ENCODE assay signal across 16 mouse cellular contexts in the genomic region with DNA sequence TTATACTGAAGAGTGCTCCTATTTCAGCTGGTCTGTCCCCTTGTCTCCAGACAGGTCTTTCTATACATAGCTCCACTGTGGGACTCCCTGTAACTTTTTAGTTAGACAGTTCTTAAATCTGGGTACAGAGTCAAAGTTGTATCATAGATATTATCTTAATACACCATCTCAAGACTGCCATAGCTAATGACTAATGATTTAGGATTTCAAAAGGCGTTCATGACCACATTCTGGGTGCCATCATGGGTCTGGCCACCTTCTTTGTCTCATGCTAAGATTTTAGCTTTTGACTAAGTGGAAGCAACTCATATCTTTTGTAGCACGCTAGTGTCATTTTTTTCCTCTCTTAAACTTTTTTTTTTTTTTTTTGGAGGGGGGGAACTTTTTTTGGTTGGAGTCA.
A peak's percentile ranks its signal among the peaks of the same experiment; 100 is the strongest.
DNase-seq lines count a peak whose midpoint lies in the region; ATAC-seq and TF ChIP-seq lines count a peak whose summit lies in the region.
"Had no signal": no experiment of that assay in that cellular context is flagged by ENCODE, and none has a peak within 500 bp of the region (broad histone marks: within the 10 kb centered on the region; RNA-seq: fewer than 3 reads in every experiment).

No protein-coding gene starts in this region.

- no peak overlapping the region for H3K4me3 ChIP-seq in kidney, embryonic 14.5 days (ENCODE audit: low read length)
- no peak overlapping the region for H3K4me3 ChIP-seq in embryonic fibroblast, embryonic 13.5 days (ENCODE audit: insufficient read depth, low read length)
- H3K4me3 ChIP-seq in limb, embryonic 15.5 days: no peak overlapping the region
- H3K4me3 ChIP-seq in forebrain, postnatal 0 days (ENCODE audit: low read depth, low read length): no peak overlapping the region
- H3K4me3 ChIP-seq: hindbrain, embryonic 15.5 days; midbrain, embryonic 12.5 days had no signal

- no peak for TF ChIP-seq CTCF in embryonic fibroblast, embryonic 13.5 days (IDR thresholded peaks at IDR 0.05; ENCODE audit: borderline replicate concordance, insufficient read depth, low read length)
- no peak for TF ChIP-seq CTCF in forebrain, postnatal 0 days (IDR thresholded peaks at IDR 0.05; ENCODE audit: low read depth)

- H3K9me3 ChIP-seq in kidney, embryonic 14.5 days (ENCODE audit: control insufficient read depth, low read length): no peaks in the 10 kb centered on the region
- no peaks in the 10 kb centered on the region for H3K9me3 ChIP-seq in limb, embryonic 15.5 days
- H3K9me3 ChIP-seq in forebrain, postnatal 0 days (ENCODE audit: low read length): no peaks in the 10 kb centered on the region
- H3K9me3 ChIP-seq: hindbrain, embryonic 15.5 days; midbrain, embryonic 12.5 days had no signal

- intact Hi-C loops in heart, postnatal 25 days (cut with DNase I): loop anchor here (5.0 kb wide), 1 partner anchor 65 kb away; no protein-coding TSS in a partner anchor

- peaks cover 18% of the 10 kb centered on the region; the same call in 1 of the 2 replicates for H3K4me1 ChIP-seq in kidney, embryonic 14.5 days (ENCODE audit: control insufficient read depth, insufficient read depth, low read length)
- peaks cover 9% of the 10 kb centered on the region for H3K4me1 ChIP-seq in embryonic fibroblast, embryonic 13.5 days (ENCODE audit: control insufficient read depth, insufficient read depth, low read length)
- H3K4me1 ChIP-seq in limb, embryonic 15.5 days: peaks cover 33% of the 10 kb centered on the region
- no peaks in the 10 kb centered on the region for H3K4me1 ChIP-seq in forebrain, postnatal 0 days (ENCODE audit: insufficient read depth)

- no peaks in the 10 kb centered on the region for H3K27me3 ChIP-seq in kidney, embryonic 14.5 days (ENCODE audit: control insufficient read depth, insufficient read depth, low read length)
- no peaks in the 10 kb centered on the region for H3K27me3 ChIP-seq in limb, embryonic 15.5 days
- H3K27me3 ChIP-seq in forebrain, postnatal 0 days (ENCODE audit: insufficient read depth, low read length): no peaks in the 10 kb centered on the region
- H3K27me3 ChIP-seq: hindbrain, embryonic 15.5 days had no signal

- ATAC-seq in kidney, embryonic 14.5 days (ENCODE audit: low FRiP score, low TSS enrichment): no peak
- ATAC-seq in limb, embryonic 15.5 days (ENCODE audit: insufficient number of reproducible peaks, low FRiP score, low TSS enrichment, low read depth): no peak
- ATAC-seq in forebrain, postnatal 0 days: no peak

- H3K36me3 ChIP-seq in kidney, embryonic 14.5 days (ENCODE audit: control insufficient read depth, insufficient read depth, low read length): no peaks in the 10 kb centered on the region
- H3K36me3 ChIP-seq in limb, embryonic 15.5 days: no peaks in the 10 kb centered on the region
- H3K36me3 ChIP-seq in forebrain, postnatal 0 days (ENCODE audit: insufficient read depth): no peaks in the 10 kb centered on the region
- H3K36me3 ChIP-seq: hindbrain, embryonic 15.5 days; midbrain, embryonic 12.5 days had no signal

- WGBS in kidney, embryonic 14.5 days: 91% methylated on average over 2 of the region's 2 CpGs
- WGBS in limb, embryonic 15.5 days: 68% methylated on average over 2 of the region's 2 CpGs
- WGBS in forebrain, postnatal 0 days: 96% methylated on average over 2 of the region's 2 CpGs

- no peak for TF ChIP-seq POLR2A in embryonic fibroblast, embryonic 13.5 days (IDR thresholded peaks at IDR 0.05; ENCODE audit: low read depth, low read length)

- DNase-seq in kidney, adult 11 months: no peak
- DNase-seq in 416B (ENCODE audit: low read depth): peak; percentile 52
- DNase-seq in forebrain, postnatal 0 days: no peak
- no peak for DNase-seq in layer of hippocampus, adult 8-10 months (ENCODE audit: low spot score in 2 of 2)
- no peak for DNase-seq in heart, postnatal 25 days (ENCODE audit: low spot score)
- DNase-seq: adrenal gland, postnatal 14 days; cerebellum, adult 9-11 months; kidney, adult 8-10 months; kidney, postnatal 14 days; lung, postnatal 10 days; thymus, postnatal 25 days had no signal

- no peak overlapping the region for H3K4me2 ChIP-seq in kidney, embryonic 14.5 days (replicated peaks; ENCODE audit: low read depth, low read length)
- H3K4me2 ChIP-seq in limb, embryonic 15.5 days: no peak overlapping the region
- no peak overlapping the region for H3K4me2 ChIP-seq in forebrain, postnatal 0 days (ENCODE audit: low read depth)
- H3K4me2 ChIP-seq: hindbrain, embryonic 15.5 days; midbrain, embryonic 12.5 days had no signal

- peak overlapping the region; percentile 48; the same call in 1 of the 2 replicates for H3K27ac ChIP-seq in kidney, embryonic 14.5 days (ENCODE audit: low read depth, low read length)
- peak overlapping the region; percentile 99 for H3K27ac ChIP-seq in embryonic fibroblast, embryonic 13.5 days (ENCODE audit: insufficient read depth, low read length)
- peak overlapping the region; percentile 80; the same call in 1 of the 2 replicates for H3K27ac ChIP-seq in limb, embryonic 15.5 days
- no peak overlapping the region for H3K27ac ChIP-seq in forebrain, postnatal 0 days (ENCODE audit: low read depth, low read length)
- H3K27ac ChIP-seq: hindbrain, embryonic 15.5 days; midbrain, embryonic 12.5 days had no signal

- no peak overlapping the region for H3K9ac ChIP-seq in kidney, embryonic 14.5 days (ENCODE audit: low read depth, low read length)
- H3K9ac ChIP-seq in limb, embryonic 15.5 days: no peak overlapping the region
- no peak overlapping the region for H3K9ac ChIP-seq in forebrain, postnatal 0 days
- H3K9ac ChIP-seq: hindbrain, embryonic 15.5 days; midbrain, embryonic 12.5 days had no signal
